Mouse (Mus musculus): ENCODE data around the gene Prps1l1.

- TF ChIP-seq POLR2A (IDR thresholded peaks at IDR 0.05; ENCODE audit: insufficient read depth, low read depth, low read length) = no peak
- no peak for TF ChIP-seq CTCF (IDR thresholded peaks at IDR 0.05)
- TF ChIP-seq EP300 (IDR thresholded peaks at IDR 0.05; ENCODE audit: insufficient read depth, low read depth, low read length) = no peak
Measured at GRCm38 (mm10) chr12:35021285-35021684, 36.7 kb downstream of the Prps1l1 start.
